Mouse (Mus musculus): ENCODE data around the gene Slc17a2. TPM values are rescaled to one million over a fixed set of nuclear protein-coding genes. Genes with fewer than 3 reads are reported as not detected.

The Slc17a2 gene
- total RNA-seq, 2 experiments from 2014 or later: not detected

- DNase-seq (ENCODE audit: low spot score in 2 of 2): no peak
- intact Hi-C loops (cut with DNase I): no loop called here
These were observed 60.2 kb downstream of the Slc17a2 start for GRCm38 (mm10) chr13:23867000-23867399.

GRCm38 (mm10) chr13:23867405-23867804 is 60.6 kb downstream of the Slc17a2 start, which contains the start of gene Slc17a1:
Slc17a1 (plus strand) TSS chr13:23867750.
- no peak for DNase-seq (ENCODE audit: low spot score in 2 of 2)
- intact Hi-C loops (cut with DNase I): no loop called here

- no peak for DNase-seq (ENCODE audit: low spot score in 2 of 2)
- intact Hi-C loops (cut with DNase I): no loop called here
These were observed 62.2 kb downstream of the Slc17a2 start for GRCm38 (mm10) chr13:23868790-23869533.

- no peak for DNase-seq (ENCODE audit: low spot score in 2 of 2)
These were observed 63.2 kb downstream of the Slc17a2 start for GRCm38 (mm10) chr13:23869996-23870395.

GRCm38 (mm10) chr13:23873141-23873540 is 66.3 kb downstream of the Slc17a2 start:
- intact Hi-C loops (cut with DNase I): no loop called here
- no peak for DNase-seq (ENCODE audit: low spot score in 2 of 2)

More at GRCm38 (mm10) chr13:23869996-23870395, 63.2 kb downstream of the Slc17a2 start:
- intact Hi-C loops (cut with DNase I): no loop called here

Other genes with a start within 250 kb of the Slc17a2 start
- gene Hist1h3e, start 244.6 kb upstream of the Slc17a2 start, total RNA-seq (2021): 10 to 100 TPM; 41.7 to 46.6 TPM
- gene Hist1h2ae, start 235.8 kb upstream of the Slc17a2 start, total RNA-seq (2021): 1 to 10 TPM; 5.0 to 6.6 TPM
- gene Hist1h2bg, start 235.6 kb upstream of the Slc17a2 start, total RNA-seq (2021): 10 to 100 TPM; 82.4 to 88.3 TPM
- 10 to 100 TPM; 25.7 to 29.4 TPM for gene Hist1h2bf, start 232.8 kb upstream of the Slc17a2 start, total RNA-seq (2021)
- gene Hist1h2ad, start 232.6 kb upstream of the Slc17a2 start, total RNA-seq (2021): 1 to 10 TPM; 9.0 to 9.1 TPM
- 10 to 100 TPM in 1 of 2 experiments, 1 to 10 TPM in 1; 7.2 to 10.5 TPM for gene Hist1h3d, start 231.2 kb upstream of the Slc17a2 start, total RNA-seq (2021)
- gene Hist1h4d, start 225.4 kb upstream of the Slc17a2 start, total RNA-seq (2021): 100 to 1,000 TPM; 121 to 160 TPM
- gene Hist1h2be, start 185.9 kb upstream of the Slc17a2 start, total RNA-seq (2021): 1 to 10 TPM; 7.4 to 7.7 TPM
- gene Hist1h1e, start 184.4 kb upstream of the Slc17a2 start, total RNA-seq (2021): 10 to 100 TPM; 53.2 to 67.9 TPM
- gene Hist1h2ac, start 123.0 kb upstream of the Slc17a2 start, total RNA-seq (2021): 1 to 10 TPM; 2.1 to 2.4 TPM
- gene Hist1h2bc, start 122.8 kb upstream of the Slc17a2 start, total RNA-seq (2021): 10 to 100 TPM; 32.7 to 35.0 TPM
- gene Hist1h1t, start 111.2 kb upstream of the Slc17a2 start, total RNA-seq (2021): not detected
- gene Hist1h4c, start 108.5 kb upstream of the Slc17a2 start, total RNA-seq (2021): 100 to 1,000 TPM in 1 of 2 experiments, 10 to 100 TPM in 1; 94.8 to 129 TPM
- 1 to 10 TPM; 3.1 to 3.7 TPM for gene Hfe, start 96.1 kb upstream of the Slc17a2 start, total RNA-seq (2021)
- 10 to 100 TPM; 51.7 to 71.1 TPM for gene Hist1h1c, start 68.2 kb upstream of the Slc17a2 start, total RNA-seq (2021)
- 1 to 10 TPM; 1.9 to 2.6 TPM for gene Hist1h3c, start 61.4 kb upstream of the Slc17a2 start, total RNA-seq (2021)
- gene Hist1h2bb, start 60.3 kb upstream of the Slc17a2 start, total RNA-seq (2021): 10 to 100 TPM; 17.5 to 23.2 TPM
- gene Hist1h2ab, start 55.9 kb upstream of the Slc17a2 start, total RNA-seq (2021): 10 to 100 TPM; 27.5 to 31.4 TPM
- gene Hist1h3b, start 54.7 kb upstream of the Slc17a2 start, total RNA-seq (2021): 10 to 100 TPM in 1 of 2 experiments, 1 to 10 TPM in 1; 9.3 to 14.5 TPM
- gene Hist1h4b, start 50.0 kb upstream of the Slc17a2 start, total RNA-seq (2021): 10 to 100 TPM; 87.5 to 89.8 TPM
- gene Hist1h4a, start 45.8 kb upstream of the Slc17a2 start, total RNA-seq (2021): 10 to 100 TPM; 47.0 to 58.8 TPM
- gene Hist1h3a, start 44.6 kb upstream of the Slc17a2 start, total RNA-seq (2021): 10 to 100 TPM; 35.9 to 40.0 TPM
- gene Hist1h1a, start 43.3 kb upstream of the Slc17a2 start, total RNA-seq (2021): 10 to 100 TPM; 18.2 to 29.1 TPM
- not detected for gene Trim38, start 37.1 kb upstream of the Slc17a2 start, total RNA-seq (2021)
- under 1 TPM; 0.11 to 0.16 TPM for gene Slc17a3, start 32.4 kb downstream of the Slc17a2 start, total RNA-seq (2021)
- not detected for gene Slc17a1, start 60.8 kb downstream of the Slc17a2 start, total RNA-seq (2021)
- gene Slc17a4, start 108.0 kb downstream of the Slc17a2 start, total RNA-seq (2021): not detected
- not detected for gene Hist1h2ba, start 127.2 kb downstream of the Slc17a2 start, total RNA-seq (2021)
- not detected for gene Hist1h2aa, start 127.5 kb downstream of the Slc17a2 start, total RNA-seq (2021)
- under 1 TPM; 0.41 to 0.55 TPM for gene Scgn, start 184.2 kb downstream of the Slc17a2 start, total RNA-seq (2021)

All from left cerebral cortex, postnatal 25 days (tissue).